Mouse (Mus musculus) MEL (cell line): ENCODE results near the gene Olfr1413. TPM values are rescaled to one million over a fixed set of nuclear protein-coding genes. Genes with fewer than 3 reads are reported as not detected.

ENCODE experiments used
- DNase-seq: peaks from one replicate; pipeline ENCODE4 v3.0.0; 2011; ENCODE audit warnings: low read depth, low spot score
- H3K27ac ChIP-seq: 2 replicates; pipeline ENCODE4 v1.5.1; 2012; ENCODE audit warnings: low read depth, mild to moderate bottlenecking, control low read depth, low read length, moderate library complexity; ENCODE audit not compliant: control insufficient read depth
- H3K27me3 ChIP-seq, 2 experiments: fragments of 150-350 bp in 1 of 2; sonication (generic) in 1 of 2; 2 replicates each; pipeline ENCODE4 v1.6.1; 2012; ENCODE audit warnings: low read length in 2 of 2, mild to moderate bottlenecking in 2 of 2, improper control_type of control experiment in 1 of 2, moderate library complexity in 1 of 2; ENCODE audit not compliant: insufficient read depth in 2 of 2, control insufficient read depth in 1 of 2
- H3K36me3 ChIP-seq, 2 experiments: 2 replicates each; pipeline ENCODE4 v1.6.1; 2012 to 2014; ENCODE audit warnings: low read length in 2 of 2, improper control_type of control experiment in 1 of 2, inconsistent platforms in 1 of 2, mild to moderate bottlenecking in 1 of 2; ENCODE audit not compliant: insufficient read depth in 2 of 2, control insufficient read depth in 1 of 2
- H3K4me1 ChIP-seq, 2 experiments: fragments of 150-350 bp in 1 of 2; sonication (generic) in 1 of 2; 2 replicates each; pipeline ENCODE4 v1.6.1; 2012; ENCODE audit warnings: low read length in 2 of 2, improper control_type of control experiment in 1 of 2, mild to moderate bottlenecking in 1 of 2; ENCODE audit not compliant: insufficient read depth in 2 of 2, control insufficient read depth in 1 of 2
- H3K4me3 ChIP-seq, 2 experiments: fragments of 150-350 bp in 1 of 2; sonication (generic) in 1 of 2; 2 replicates each; pipeline ENCODE4 v1.5.1; 2012; ENCODE audit warnings: low read depth in 2 of 2, low read length in 2 of 2, mild to moderate bottlenecking in 2 of 2, moderate library complexity in 2 of 2, control low read depth in 1 of 2, improper control_type of control experiment in 1 of 2; ENCODE audit not compliant: control insufficient read depth in 1 of 2, insufficient read depth in 1 of 2
- H3K79me2 ChIP-seq: 2 replicates; pipeline ENCODE4 v1.6.1; 2012; ENCODE audit warnings: mild to moderate bottlenecking, low read length, moderate library complexity; ENCODE audit not compliant: control insufficient read depth, poor library complexity, insufficient read depth
- H3K9ac ChIP-seq: 2 replicates; pipeline ENCODE4 v1.6.1; 2012; ENCODE audit warnings: low read depth, mild to moderate bottlenecking, control low read depth, low read length, moderate library complexity; ENCODE audit not compliant: control insufficient read depth, poor library complexity, severe bottlenecking
- H3K9me3 ChIP-seq: fragments of 150-350 bp; sonication (generic); replicated peaks from 2 replicates; pipeline ENCODE4 v1.6.1; 2012; ENCODE audit warnings: mild to moderate bottlenecking, low read length, improper control_type of control experiment, moderate library complexity; ENCODE audit not compliant: insufficient read depth
- CHD2 ChIP-seq: IDR thresholded peaks from 2 replicates; pipeline ENCODE4 v1.6.1; 2011; ENCODE audit warnings: low read length, improper control_type of control experiment
- CTCF ChIP-seq, 3 experiments: IDR thresholded peaks in 2 of 3; conservative IDR thresholded peaks in 1 of 3; 2 replicates each; pipeline ENCODE4 v1.5.1; 2011 to 2012; ENCODE audit warnings: low read length in 3 of 3, low read depth in 2 of 3, mild to moderate bottlenecking in 2 of 3, improper control_type of control experiment in 1 of 3, inconsistent platforms in 1 of 3, mixed read lengths in 1 of 3, moderate library complexity in 1 of 3; ENCODE audit not compliant: control insufficient read depth in 1 of 3, insufficient read depth in 1 of 3, poor library complexity in 1 of 3, severe bottlenecking in 1 of 3
- ELF1 ChIP-seq: IDR thresholded peaks from 2 replicates; pipeline ENCODE4 v1.6.1; 2014; ENCODE audit warnings: low read depth, mild to moderate bottlenecking, inconsistent platforms, low read length, improper control_type of control experiment, moderate library complexity
- EP300 ChIP-seq, 2 experiments: IDR thresholded peaks; 2 replicates each; pipeline ENCODE4 v1.6.1; 2011; ENCODE audit warnings: improper control_type of control experiment in 2 of 2, low read length in 2 of 2, low read depth in 1 of 2, mild to moderate bottlenecking in 1 of 2
- ETS1 ChIP-seq: IDR thresholded peaks from 2 replicates; pipeline ENCODE4 v1.6.1; 2012; ENCODE audit warnings: low read depth, mild to moderate bottlenecking, inconsistent platforms, low read length, improper control_type of control experiment, moderate library complexity
- GABPA ChIP-seq: IDR thresholded peaks from 2 replicates; pipeline ENCODE4 v1.6.1; 2012; ENCODE audit warnings: low read depth, mild to moderate bottlenecking, inconsistent platforms, low read length, improper control_type of control experiment, moderate library complexity
- GATA1 ChIP-seq: IDR thresholded peaks from 2 replicates; pipeline ENCODE4 v1.6.1; 2011; ENCODE audit warnings: low read depth, low read length, improper control_type of control experiment
- HCFC1 ChIP-seq: IDR thresholded peaks from 2 replicates; pipeline ENCODE4 v1.6.1; 2012; ENCODE audit warnings: low read depth, mild to moderate bottlenecking, inconsistent platforms, low read length, improper control_type of control experiment, moderate library complexity
- JUND ChIP-seq: IDR thresholded peaks from 2 replicates; pipeline ENCODE4 v1.6.1; 2011; ENCODE audit warnings: low read depth, mild to moderate bottlenecking, improper control_type of control experiment, low read length
- KAT2A ChIP-seq: conservative IDR thresholded peaks from 2 replicates; pipeline ENCODE4 v1.6.1; 2012; ENCODE audit warnings: low read depth, low read length, improper control_type of control experiment, inconsistent platforms
- MAZ ChIP-seq: IDR thresholded peaks from 2 replicates; pipeline ENCODE4 v1.6.1; 2012; ENCODE audit warnings: low read depth, mild to moderate bottlenecking, inconsistent platforms, low read length, improper control_type of control experiment
- MEF2A ChIP-seq: IDR thresholded peaks from 2 replicates; pipeline ENCODE4 v1.6.1; 2014; ENCODE audit warnings: low read depth, mild to moderate bottlenecking, inconsistent platforms, low read length, improper control_type of control experiment; ENCODE audit not compliant: poor library complexity, insufficient replicate concordance, severe bottlenecking; ENCODE audit errors: extremely low read depth
- MYC ChIP-seq: IDR thresholded peaks from 2 replicates; pipeline ENCODE4 v1.6.1; 2011; ENCODE audit warnings: low read depth, mild to moderate bottlenecking, low read length, improper control_type of control experiment, moderate library complexity
- NELFE ChIP-seq: IDR thresholded peaks from 2 replicates; pipeline ENCODE4 v1.6.1; 2011; ENCODE audit warnings: low read depth, low read length, improper control_type of control experiment
- NRF1 ChIP-seq: IDR thresholded peaks from 2 replicates; pipeline ENCODE4 v1.6.1; 2014; ENCODE audit warnings: low read depth, mild to moderate bottlenecking, inconsistent platforms, low read length, improper control_type of control experiment, moderate library complexity; ENCODE audit not compliant: poor library complexity, insufficient read depth, severe bottlenecking
- RAD21 ChIP-seq: IDR thresholded peaks from 2 replicates; pipeline ENCODE4 v1.6.1; 2011; ENCODE audit warnings: mild to moderate bottlenecking, low read depth, low read length, improper control_type of control experiment
- RCOR1 ChIP-seq: IDR thresholded peaks from 2 replicates; pipeline ENCODE4 v1.6.1; 2012; ENCODE audit warnings: low read depth, mild to moderate bottlenecking, inconsistent platforms, low read length, improper control_type of control experiment
- SIN3A ChIP-seq: IDR thresholded peaks from 2 replicates; pipeline ENCODE4 v1.6.1; 2012; ENCODE audit warnings: low read length, improper control_type of control experiment, inconsistent platforms
- SMC3 ChIP-seq: IDR thresholded peaks from 2 replicates; pipeline ENCODE4 v1.6.1; 2011; ENCODE audit warnings: low read depth, low read length, improper control_type of control experiment
- TAL1 ChIP-seq: IDR thresholded peaks from 2 replicates; pipeline ENCODE4 v1.6.1; 2012; ENCODE audit warnings: mild to moderate bottlenecking, inconsistent platforms, low read length, moderate library complexity, mixed read lengths
- TBP ChIP-seq: IDR thresholded peaks from 2 replicates; pipeline ENCODE4 v1.8.0; 2011; ENCODE audit warnings: low read depth, low read length, improper control_type of control experiment
- TCF12 ChIP-seq: IDR thresholded peaks from 2 replicates; pipeline ENCODE4 v1.6.1; 2014; ENCODE audit warnings: low read depth, mild to moderate bottlenecking, inconsistent platforms, low read length, improper control_type of control experiment, moderate library complexity
- UBTF ChIP-seq: IDR thresholded peaks from 2 replicates; pipeline ENCODE4 v1.6.1; 2012; ENCODE audit warnings: low read depth, mild to moderate bottlenecking, inconsistent platforms, low read length, improper control_type of control experiment, moderate library complexity, borderline replicate concordance; ENCODE audit not compliant: insufficient read depth
- USF1 ChIP-seq: IDR thresholded peaks from 2 replicates; pipeline ENCODE4 v1.6.1; 2014; ENCODE audit warnings: low read depth, mild to moderate bottlenecking, inconsistent platforms, low read length, improper control_type of control experiment, moderate library complexity
- USF2 ChIP-seq, 2 experiments: IDR thresholded peaks; 2 replicates each; pipeline ENCODE4 v1.6.1; 2011 to 2012; ENCODE audit warnings: improper control_type of control experiment in 2 of 2, low read length in 2 of 2, borderline replicate concordance in 1 of 2, inconsistent platforms in 1 of 2, low read depth in 1 of 2, mild to moderate bottlenecking in 1 of 2; ENCODE audit not compliant: insufficient read depth in 1 of 2
- ZKSCAN1 ChIP-seq: IDR thresholded peaks from 2 replicates; pipeline ENCODE4 v1.6.1; 2012; ENCODE audit warnings: low read depth, mild to moderate bottlenecking, inconsistent platforms, low read length, improper control_type of control experiment, moderate library complexity
- ZMIZ1 ChIP-seq: IDR thresholded peaks from 2 replicates; pipeline ENCODE4 v1.6.1; 2012; ENCODE audit warnings: low read depth, mild to moderate bottlenecking, inconsistent platforms, low read length, improper control_type of control experiment, moderate library complexity
- ZNF384 ChIP-seq: IDR thresholded peaks from 2 replicates; pipeline ENCODE4 v1.6.1; 2012; ENCODE audit warnings: low read depth, mild to moderate bottlenecking, inconsistent platforms, low read length, improper control_type of control experiment
- polyA plus RNA-seq, 2 experiments: library from polyadenylated mRNA; stranded (reverse) in 1 of 2; unstranded in 1 of 2; fragments of >175 nt in 1 of 2; fragments of >200 nt in 1 of 2; gene quantifications; 2 replicates each; pipeline versions ENCODE4 v1.2.1 to v1.2.4; 2012; ENCODE audit warnings: low replicate concordance in 2 of 2, low read depth in 1 of 2; ENCODE audit not compliant: insufficient read length in 2 of 2, insufficient read depth in 1 of 2, missing spikeins in 1 of 2
- total RNA-seq: library from RNA; depleted of rRNA; stranded (reverse); fragments of 300-350 nt; gene quantifications from 2 replicates; pipeline ENCODE4 v1.2.3, GENCODE M21; 2012

The Olfr1413 gene
- total and polyA plus RNA-seq, 3 experiments, result not detected

GRCm38 (mm10) chr1:92596019-92596418 lies 24.9 kb downstream of the Olfr1413 start:
- Histone ChIP-seq H3K27me3 (peaks cover 0 to 1% of the 10 kb centered on the region in 2 experiments; a peak in 1 of 4 replicates), H3K9me3 (no peaks in the 10 kb centered on the region), H3K4me1 (no peaks in the 10 kb centered on the region), H3K27ac (no peak overlapping the region), H3K4me3 (no peak overlapping the region), H3K36me3 (no peaks in the 10 kb centered on the region), H3K79me2 (no peaks in the 10 kb centered on the region), H3K9ac (no peak overlapping the region)
- TF ChIP-seq USF1 (no peak), NELFE (no peak), MYC (no peak), SMC3 (no peak), CHD2 (no peak), GABPA (no peak), TCF12 (no peak), ZMIZ1 (no peak), JUND (no peak), ZKSCAN1 (no peak), HCFC1 (no peak), TAL1 (no peak), RCOR1 (no peak), TBP (no peak)
- DNase-seq, result no peak

GRCm38 (mm10) chr1:92605482-92605881 lies 34.4 kb downstream of the Olfr1413 start, which contains the start of gene Olfr1410:
Gene Olfr1410 (plus strand): TSS chr1:92605782.
- Histone ChIP-seq H3K4me1 (no peaks in the 10 kb centered on the region), H3K36me3 (no peaks in the 10 kb centered on the region), H3K4me3 (no peak within 1 kb of the TSS), H3K27me3 (peaks cover 4 to 5% of the 10 kb centered on the region in 2 experiments; a peak in 3 of 4 replicates), H3K79me2 (no peaks in the 10 kb centered on the region), H3K27ac (no peak within 1 kb of the TSS), H3K9ac (no peak within 1 kb of the TSS), H3K9me3 (no peaks in the 10 kb centered on the region)
- no peak for DNase-seq
- TF ChIP-seq NRF1 (no peak), SIN3A (no peak), UBTF (no peak), RAD21 (no peak), USF2 (IDR thresholded peaks at IDR 0.05; ENCODE audit: borderline replicate concordance in 1 of 2, insufficient read depth in 1 of 2, low read depth in 1 of 2, low read length in 2 of 2) (no peak), MAZ (no peak), NELFE (no peak), RCOR1 (no peak), ELF1 (no peak), MEF2A (no peak), EP300 (IDR thresholded peaks at IDR 0.05; ENCODE audit: low read depth in 1 of 2, low read length in 2 of 2) (no peak), ZNF384 (no peak), CTCF (IDR thresholded peaks at IDR 0.05 in 2 of 3, conservative IDR thresholded peaks at IDR 0.05 in 1 of 3; ENCODE audit: control insufficient read depth in 1 of 3, insufficient read depth in 1 of 3, low read depth in 2 of 3, low read length in 3 of 3, poor library complexity in 1 of 3, severe bottlenecking in 1 of 3) (no peak), GATA1 (no peak), KAT2A (no peak), ETS1 (no peak), TCF12 (no peak)
